Mouse (Mus musculus) cerebellum, adult 11-12 months (tissue): ENCODE measurements around the gene Camkk2.

Experiments
- DNase-seq: peaks from one replicate; pipeline ENCODE4 v3.0.0; 2022

Camkk2 gene

GRCm38 (mm10) chr5:122695516-122695915 is 83.7 kb downstream of the Camkk2 start:
- DNase-seq = no peak

- no peak for DNase-seq
These were observed 85.6 kb downstream of the Camkk2 start for GRCm38 (mm10) chr5:122693431-122694207.

- no peak for DNase-seq
These were observed 88.7 kb downstream of the Camkk2 start for GRCm38 (mm10) chr5:122690486-122690885.

GRCm38 (mm10) chr5:122689153-122689552 is 90.1 kb downstream of the Camkk2 start:
- no peak for DNase-seq

GRCm38 (mm10) chr5:122687391-122687790 is 91.8 kb downstream of the Camkk2 start:
- no peak for DNase-seq

- DNase-seq = no peak
These were observed 95.3 kb downstream of the Camkk2 start for GRCm38 (mm10) chr5:122683926-122684325.

GRCm38 (mm10) chr5:122681276-122681675 is 97.9 kb downstream of the Camkk2 start:
- DNase-seq = no peak
